In the genomic region with DNA sequence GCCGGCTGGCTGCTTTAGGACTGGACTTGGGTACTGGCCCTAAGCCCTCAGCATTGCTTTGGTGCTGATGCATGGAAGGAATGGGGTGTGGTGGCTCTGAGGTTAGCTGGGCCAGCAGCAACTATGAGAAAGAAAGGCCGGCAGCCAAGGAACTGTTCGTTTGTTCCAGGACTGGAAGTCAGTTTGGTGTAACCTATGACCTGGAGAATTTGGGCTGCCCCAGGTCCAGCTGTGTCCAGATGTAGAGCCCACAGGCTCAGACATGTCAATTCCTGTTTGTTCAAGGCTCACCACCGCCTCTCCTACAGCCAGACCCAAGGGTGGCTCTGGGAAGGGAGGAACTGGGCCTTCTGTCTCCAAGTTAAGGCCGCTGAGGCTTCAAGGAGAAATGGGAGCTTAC, we compare ENCODE assay signal across 11 mouse cellular contexts. TPM values are rescaled to one million over a fixed set of nuclear protein-coding genes. Genes with fewer than 3 reads are reported as not detected.
DNase-seq lines count a peak whose midpoint lies in the region; ATAC-seq and TF ChIP-seq lines count a peak whose summit lies in the region.
"Had no signal": no experiment of that assay in that cellular context is flagged by ENCODE, and none has a peak within 500 bp of the region (broad histone marks: within the 10 kb centered on the region; RNA-seq: fewer than 3 reads in every experiment).

No protein-coding gene starts in this region.

- H3K4me3 ChIP-seq in kidney, embryonic 14.5 days (ENCODE audit: low read length) = no peak overlapping the region
- no peak overlapping the region for H3K4me3 ChIP-seq in stomach, postnatal 0 days (ENCODE audit: low read depth, low read length)
- H3K4me3 ChIP-seq: erythroblast, embryonic 14.5 days had no signal

- no peak overlapping the region for H3K4me2 ChIP-seq in kidney, embryonic 14.5 days (replicated peaks; ENCODE audit: low read depth, low read length)
- no peak overlapping the region for H3K4me2 ChIP-seq in stomach, postnatal 0 days (replicated peaks; ENCODE audit: low read depth)

- no peak for TF ChIP-seq EP300 in stomach, postnatal 0 days (optimal IDR thresholded peaks at IDR 0.05)

- ATAC-seq in kidney, embryonic 14.5 days (ENCODE audit: low FRiP score, low TSS enrichment) = no peak
- no peak for ATAC-seq in stomach, postnatal 0 days (ENCODE audit: low FRiP score, low TSS enrichment)

- peaks cover 9% of the 10 kb centered on the region; the same call in 1 of the 2 replicates for H3K4me1 ChIP-seq in kidney, embryonic 14.5 days (ENCODE audit: control insufficient read depth, insufficient read depth, low read length)
- H3K4me1 ChIP-seq in stomach, postnatal 0 days (replicated peaks; ENCODE audit: control insufficient read depth, insufficient read depth) = peaks cover 8% of the 10 kb centered on the region; the same call in 1 of the 2 replicates

- no peak overlapping the region for H3K9ac ChIP-seq in kidney, embryonic 14.5 days (ENCODE audit: low read depth, low read length)
- H3K9ac ChIP-seq in stomach, postnatal 0 days (ENCODE audit: low read length) = no peak overlapping the region

- H3K36me3 ChIP-seq in kidney, embryonic 14.5 days (ENCODE audit: control insufficient read depth, insufficient read depth, low read length) = no peaks in the 10 kb centered on the region
- no peaks in the 10 kb centered on the region for H3K36me3 ChIP-seq in stomach, postnatal 0 days (ENCODE audit: control insufficient read depth, insufficient read depth, low read length)

- no peak for TF ChIP-seq CTCF in stomach, postnatal 0 days (IDR thresholded peaks at IDR 0.05; ENCODE audit: low read depth)

- H3K27me3 ChIP-seq in kidney, embryonic 14.5 days (ENCODE audit: control insufficient read depth, insufficient read depth, low read length) = no peaks in the 10 kb centered on the region
- no peaks in the 10 kb centered on the region for H3K27me3 ChIP-seq in stomach, postnatal 0 days (ENCODE audit: control insufficient read depth, insufficient read depth, low read length)

- DNase-seq in kidney, adult 11 months = peak; percentile 53
- peak; percentile 74 to 78 for DNase-seq in heart, postnatal 10 days
- peak; percentile 45 to 57 for DNase-seq in kidney, postnatal 4 days
- no peak for DNase-seq in stomach, postnatal 0 days (ENCODE audit: low spot score)
- DNase-seq in layer of hippocampus, postnatal 25 days (ENCODE audit: extremely low spot score in 1 of 2, low spot score in 1 of 2) = no peak
- no peak for DNase-seq in embryo, embryonic 10 days (ENCODE audit: low spot score)
- no peak for DNase-seq in layer of hippocampus, adult 9-10 months (ENCODE audit: low spot score)
- DNase-seq: cerebellum, adult 8-10 months; right cerebral cortex, adult 18-20 months had no signal

- no peaks in the 10 kb centered on the region for H3K9me3 ChIP-seq in kidney, embryonic 14.5 days (ENCODE audit: control insufficient read depth, low read length)
- H3K9me3 ChIP-seq in stomach, postnatal 0 days (ENCODE audit: control insufficient read depth, low read length) = no peaks in the 10 kb centered on the region

- H3K27ac ChIP-seq in kidney, embryonic 14.5 days (ENCODE audit: low read depth, low read length) = no peak overlapping the region
- peak overlapping the region; percentile 69 for H3K27ac ChIP-seq in stomach, postnatal 0 days (replicated peaks)

- intact Hi-C loops in heart, postnatal 10 days (cut with DNase I) = no loop called here

- WGBS in kidney, embryonic 14.5 days = 57% methylated on average over 5 of the region's 5 CpGs
- 47% methylated on average over 5 of the region's 5 CpGs for WGBS in stomach, postnatal 0 days

RNA-seq across cellular contexts. Expression of a gene that starts 38.3 kb away (rescaled TPM):
- 0.39 and 0.84 TPM in 2 replicates for polyA plus RNA-seq in kidney, embryonic 14.5 days (2014; fragmentation: Nextera tagmentation; extraction: Ambion mirVana)
- 10 to 100 TPM; 27.2 TPM for total RNA-seq in heart, postnatal 10 days (2021)
- polyA plus RNA-seq in stomach, postnatal 0 days (2015; fragmentation: Nextera tagmentation; extraction: Ambion mirVana) = 4.7 and 5.3 TPM in 2 replicates
- 10 to 100 TPM in 1 of 2 experiments, 1 to 10 TPM in 1; 9.2 to 11.2 TPM for total RNA-seq in layer of hippocampus, postnatal 25 days (2021)
- polyA plus RNA-seq: erythroblast, embryonic 14.5 days had no signal

RNA-seq across cellular contexts. Expression of a gene that starts 51.7 kb away (rescaled TPM):
- polyA plus RNA-seq in kidney, embryonic 14.5 days (2014; fragmentation: Nextera tagmentation; extraction: Ambion mirVana) = 0.26 TPM in 1 of 2 replicates, not detected in the other
- under 1 TPM; 0.35 to 0.67 TPM for total RNA-seq in heart, postnatal 10 days (2021)
- 1.3 and 1.6 TPM in 2 replicates for polyA plus RNA-seq in stomach, postnatal 0 days (2015; fragmentation: Nextera tagmentation; extraction: Ambion mirVana)
- total RNA-seq in layer of hippocampus, postnatal 25 days (2021) = under 1 TPM in 1 of 2 experiments, not detected in 1; 0.49 TPM
- polyA plus RNA-seq: erythroblast, embryonic 14.5 days had no signal

Comparison
In these comparisons a context has a peak if more than half of its experiments do, and no peak if none do; other contexts are left out.
1. DNase-seq: peak in kidney, adult 11 months (single experiment), heart, postnatal 10 days (2 of 2) and kidney, postnatal 4 days (2 of 2); none in stomach, postnatal 0 days (single experiment), layer of hippocampus, postnatal 25 days (0 of 2), embryo, embryonic 10 days (single experiment) and layer of hippocampus, adult 9-10 months (single experiment).